Mouse (Mus musculus) left cerebral cortex, adult 11 months (tissue): ENCODE measurements around the gene Zfp90.
"Not testable (repeated sequence)": the region's sequence is repeated elsewhere in the genome, so short reads cannot be mapped to it uniquely, and the experiment has no call there.

ENCODE experiments used
- DNase-seq: peaks from one replicate; pipeline ENCODE4 v3.0.0; 2022; ENCODE audit warnings: low spot score

Gene Zfp90

DNA sequence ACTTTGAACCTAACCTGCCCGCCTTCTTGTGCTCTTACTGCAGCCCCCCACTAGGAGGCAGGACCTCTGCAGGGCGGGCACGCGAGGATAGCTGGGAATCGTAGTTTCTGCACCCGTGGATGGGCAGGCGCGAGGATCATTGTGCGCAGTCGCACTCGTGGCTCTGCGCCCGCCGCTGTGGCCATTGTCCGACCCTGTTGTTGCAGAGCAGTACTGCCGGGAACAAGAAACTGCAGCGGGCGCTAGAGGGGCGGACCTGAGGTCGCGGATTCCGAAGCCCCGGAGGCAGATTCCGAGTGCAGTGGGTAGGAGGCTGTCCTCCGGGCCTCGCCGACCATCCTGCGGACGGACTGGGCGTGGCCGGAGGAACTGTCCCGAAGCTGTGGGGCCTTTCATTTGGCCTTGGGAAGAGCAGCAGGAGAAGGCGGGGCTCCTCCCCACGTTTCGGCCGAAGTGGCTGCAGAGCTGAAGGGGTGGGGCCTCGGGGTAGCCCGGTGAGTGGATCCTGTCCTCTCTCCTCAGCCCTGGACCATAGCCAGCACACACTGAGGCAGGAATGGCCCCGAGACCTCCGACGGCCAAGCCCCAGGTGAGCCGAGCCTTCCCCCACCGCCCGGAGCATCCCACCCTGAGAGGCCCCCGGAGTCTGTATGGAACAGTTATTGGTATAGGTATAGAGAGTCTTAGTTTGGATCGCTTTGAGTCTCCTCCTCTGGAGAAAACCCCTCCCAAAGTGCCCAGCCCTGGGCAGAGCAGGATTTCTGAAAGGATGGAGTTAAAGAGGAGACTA is at the start of gene Zfp90:
Gene Zfp90, plus strand, starts transcription at position 146 of the 790 bp plus-strand sequence.
- DNase-seq: peak; percentile 90

- DNase-seq: no peak
Measured at GRCm38 (mm10) chr8:106368501-106368900, 46.6 kb upstream of the Zfp90 start.

DNA sequence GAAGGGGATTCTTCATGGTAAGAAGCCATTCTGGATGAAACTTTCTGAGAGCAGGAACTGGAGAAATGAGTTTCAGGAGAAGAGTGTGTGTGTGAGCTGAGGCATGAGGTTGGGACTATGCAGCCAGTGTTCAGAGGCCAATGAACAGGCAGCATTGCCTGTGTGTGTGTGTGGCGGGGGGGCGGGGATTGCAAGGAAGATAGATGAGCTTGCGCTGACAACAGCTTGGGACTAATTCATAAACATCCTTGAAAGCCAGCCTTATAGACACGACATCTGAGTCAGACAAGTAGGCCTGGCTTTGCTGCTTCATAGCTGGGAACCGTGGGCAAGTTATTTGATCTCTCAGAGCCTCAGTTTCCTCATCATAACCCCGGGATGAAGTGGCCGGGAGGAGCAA is 46.1 kb upstream of the Zfp90 start:
- no peak for DNase-seq

- DNase-seq: no peak
Measured at GRCm38 (mm10) chr8:106375957-106376356, 39.2 kb upstream of the Zfp90 start.

DNA sequence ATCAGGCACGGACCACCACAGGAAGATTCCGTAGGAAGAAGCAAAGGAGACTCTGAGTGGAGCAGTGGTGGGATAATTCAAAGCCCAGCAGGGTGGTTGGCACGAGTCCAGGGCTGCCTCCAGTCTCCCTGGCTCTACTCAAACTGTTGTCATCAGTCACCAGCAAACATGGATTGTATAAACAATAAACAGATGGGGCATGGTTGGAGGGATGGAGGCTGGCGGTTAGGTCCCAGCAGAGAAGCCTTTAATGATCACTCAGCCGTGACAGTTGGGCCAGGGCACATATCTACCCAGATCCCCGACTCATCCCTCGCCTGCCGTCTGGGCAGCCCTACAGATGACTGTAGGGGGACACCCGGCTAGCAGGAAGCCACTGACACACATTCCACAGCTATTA is 38.3 kb upstream of the Zfp90 start:
- no peak for DNase-seq

DNA sequence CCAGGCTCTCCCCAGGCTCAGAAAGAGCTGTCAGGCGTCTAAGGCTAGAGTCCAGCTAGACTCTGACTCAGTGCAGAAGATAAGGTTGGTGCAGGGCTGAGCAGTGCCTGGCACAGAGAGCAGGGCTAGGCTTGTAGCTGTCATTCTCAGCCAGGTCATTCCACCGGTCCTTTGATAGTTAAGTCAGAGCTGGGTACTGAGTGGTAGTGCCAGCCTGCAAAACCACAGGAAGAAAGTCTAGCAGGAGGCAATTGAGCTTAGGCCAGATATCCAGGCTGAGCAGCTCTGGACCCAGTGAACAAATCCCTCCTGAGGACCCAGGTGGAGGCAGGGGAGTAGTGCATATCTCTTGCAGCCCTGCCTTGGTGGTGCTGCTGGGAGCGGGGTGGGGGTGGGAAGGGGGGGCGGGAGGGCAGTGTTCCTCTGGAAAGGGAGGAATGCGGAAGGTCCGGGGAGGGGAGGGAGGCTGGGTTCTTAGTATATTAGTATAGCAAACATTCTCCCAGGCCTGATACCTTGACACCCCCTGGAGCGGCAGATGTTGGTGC is 36.6 kb upstream of the Zfp90 start:
- DNase-seq: no peak

- no peak for DNase-seq
Measured at GRCm38 (mm10) chr8:106379357-106379756, 35.8 kb upstream of the Zfp90 start.

GRCm38 (mm10) chr8:106381026-106381425 is 34.1 kb upstream of the Zfp90 start:
- no peak for DNase-seq

GRCm38 (mm10) chr8:106387801-106388415 is 27.2 kb upstream of the Zfp90 start:
- DNase-seq: no peak

- DNase-seq: no peak
Measured at GRCm38 (mm10) chr8:106394493-106394892, 20.6 kb upstream of the Zfp90 start.

DNA sequence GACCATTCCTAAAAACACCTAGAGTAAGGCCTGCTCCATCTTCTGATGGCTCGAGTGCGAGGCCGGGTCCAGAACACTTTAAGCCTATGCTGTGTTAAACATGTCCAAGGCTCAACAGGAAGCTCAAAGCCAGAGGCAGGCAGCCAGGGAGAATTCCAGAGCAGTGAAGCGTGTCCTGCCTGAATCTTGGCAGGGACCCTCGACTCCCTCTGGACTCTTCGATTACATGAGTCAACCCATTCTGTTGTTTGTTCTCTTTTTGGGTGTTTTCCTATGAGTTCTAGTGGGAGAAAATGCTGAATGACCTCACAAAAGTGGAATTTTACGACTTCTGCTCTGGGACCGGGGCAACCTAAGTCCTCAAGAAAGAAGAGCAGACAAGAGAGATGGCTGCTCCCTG is 15.4 kb upstream of the Zfp90 start:
- no peak for DNase-seq

DNA sequence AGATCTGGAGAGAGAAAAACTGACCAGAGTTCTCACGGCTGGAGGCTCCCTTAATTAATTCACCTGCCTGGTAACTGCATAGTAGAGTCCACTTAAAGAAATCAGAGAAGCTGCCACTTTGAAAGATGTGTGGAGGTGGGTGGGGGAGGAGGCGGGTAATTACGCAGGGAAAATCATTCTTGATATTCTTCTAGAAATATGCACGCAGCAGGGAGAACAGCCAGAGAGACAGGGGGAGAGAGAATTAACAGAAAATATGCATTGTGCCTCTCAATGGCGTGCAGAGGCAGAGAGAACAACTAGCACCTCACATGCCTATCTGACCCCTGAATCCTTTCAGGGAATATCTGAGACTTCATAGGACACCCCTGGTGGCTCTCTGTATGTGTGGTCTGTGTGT is 14.9 kb upstream of the Zfp90 start:
- DNase-seq: no peak

DNA sequence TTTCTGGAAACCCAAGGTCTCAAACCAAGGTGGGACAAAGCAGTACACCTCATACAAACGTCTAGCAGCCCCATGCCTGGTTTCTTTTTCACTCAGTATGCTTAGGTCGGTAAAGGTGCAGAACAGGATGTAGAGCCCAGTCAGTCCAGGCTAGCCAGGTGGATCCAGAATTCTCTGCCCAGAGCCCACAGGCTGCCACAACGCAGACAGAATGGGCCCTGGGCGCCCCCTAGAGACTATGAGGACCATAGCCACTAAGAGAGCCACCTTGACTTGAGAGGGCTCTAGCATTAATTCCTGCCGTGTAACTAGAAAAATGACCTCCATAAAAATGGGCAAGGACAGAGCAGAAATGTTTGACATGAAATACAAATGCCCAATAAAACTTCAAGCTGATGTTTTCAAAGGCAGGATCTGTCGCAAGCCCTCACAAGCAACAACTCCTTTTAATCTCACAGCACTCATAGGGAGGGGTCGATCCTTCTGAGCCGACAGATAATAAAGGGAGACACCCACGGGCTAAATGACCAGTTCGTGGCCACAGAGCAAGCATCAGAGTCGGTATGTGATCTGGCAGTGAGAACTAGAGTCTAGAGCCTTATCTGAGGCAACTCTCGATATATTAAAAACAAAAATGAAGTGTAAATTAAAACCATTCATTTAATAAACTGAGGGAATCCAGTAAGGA is 11.7 kb upstream of the Zfp90 start:
- DNase-seq: peak; percentile 39

DNA sequence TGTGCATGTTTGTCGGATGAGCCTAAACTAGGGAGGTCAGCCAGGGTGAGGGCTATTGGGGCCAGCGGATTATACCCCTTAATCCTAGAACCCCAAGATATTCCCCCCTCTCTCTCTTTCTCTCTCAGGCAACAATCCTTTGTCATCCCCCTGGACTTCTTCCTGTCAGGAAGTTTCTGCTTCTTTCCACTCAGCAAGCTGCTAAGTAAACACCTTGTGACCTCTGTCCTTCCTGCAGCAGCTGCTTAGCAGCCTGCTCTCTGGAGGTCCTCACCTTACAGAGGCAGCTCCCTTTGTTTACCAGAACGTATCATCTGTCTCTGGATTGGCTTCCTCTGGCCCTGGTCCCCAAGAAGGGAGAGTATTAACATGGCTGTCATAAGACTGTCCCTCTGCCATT is 10.3 kb upstream of the Zfp90 start:
- no peak for DNase-seq

DNA sequence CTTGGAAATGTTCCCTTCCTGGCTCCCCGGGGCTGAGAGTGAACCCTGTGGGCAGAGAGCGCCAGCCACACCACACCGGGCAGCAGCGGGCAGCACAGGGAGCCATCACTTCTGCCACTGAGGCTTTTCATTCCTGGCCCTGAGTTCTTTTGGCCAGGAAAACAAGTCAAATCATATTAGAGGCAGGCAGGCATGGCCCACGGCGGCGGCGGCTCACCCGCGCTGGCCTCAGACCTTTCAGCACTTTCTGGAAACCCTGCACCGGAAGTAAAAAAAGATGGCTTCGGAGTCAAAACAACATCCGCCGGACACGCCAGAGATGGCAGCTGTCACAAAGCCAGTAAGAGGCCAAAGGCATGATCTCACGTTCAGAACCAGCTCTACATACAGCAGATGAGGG is 9.3 kb upstream of the Zfp90 start:
- no peak for DNase-seq

GRCm38 (mm10) chr8:106410055-106410454 is 5.1 kb upstream of the Zfp90 start:
- DNase-seq: no peak

DNA sequence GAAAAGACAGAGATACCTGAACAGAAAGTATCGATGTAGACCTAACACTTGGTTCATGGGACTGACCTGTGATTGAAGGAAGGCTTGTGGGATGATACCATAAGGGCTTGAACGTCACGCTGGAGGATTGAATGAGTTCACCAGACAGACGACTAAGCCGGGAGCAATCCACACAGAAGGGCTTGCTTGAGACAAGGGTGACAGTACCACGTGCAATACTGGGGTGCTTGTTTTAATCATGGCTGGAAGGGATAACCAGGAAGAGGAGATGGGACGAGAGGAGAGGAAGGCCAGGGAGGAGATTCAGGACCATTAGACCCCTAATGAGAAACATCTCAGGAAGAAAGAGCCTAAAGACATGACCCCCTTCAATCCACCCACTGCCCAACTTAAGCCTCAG is 4.6 kb upstream of the Zfp90 start:
- DNase-seq: no peak

GRCm38 (mm10) chr8:106411783-106412451 is 3.2 kb upstream of the Zfp90 start:
- peak; percentile 37 for DNase-seq

DNA sequence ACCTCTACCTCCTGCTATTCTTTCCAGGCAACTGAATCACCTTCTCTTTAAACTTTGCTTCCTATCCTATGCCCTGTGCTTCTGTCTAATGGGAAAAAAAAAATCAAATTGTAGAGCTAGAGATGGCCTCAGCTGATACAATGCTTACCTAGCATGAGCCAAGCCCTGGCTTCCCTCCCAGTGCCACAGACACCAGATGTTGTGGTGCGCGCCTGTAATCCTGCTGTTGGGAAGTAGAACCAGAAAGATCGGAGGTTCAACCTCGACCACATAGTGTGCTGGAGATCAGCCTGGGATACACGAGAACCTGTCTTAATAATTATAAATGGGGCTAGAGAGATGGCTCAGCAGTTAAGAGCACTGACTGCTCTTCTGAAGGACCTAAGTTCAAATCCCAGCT is 2.6 kb downstream of the Zfp90 start:
- no peak for DNase-seq

- no peak for DNase-seq
Measured at GRCm38 (mm10) chr8:106431088-106431487, 16.0 kb downstream of the Zfp90 start.

DNA sequence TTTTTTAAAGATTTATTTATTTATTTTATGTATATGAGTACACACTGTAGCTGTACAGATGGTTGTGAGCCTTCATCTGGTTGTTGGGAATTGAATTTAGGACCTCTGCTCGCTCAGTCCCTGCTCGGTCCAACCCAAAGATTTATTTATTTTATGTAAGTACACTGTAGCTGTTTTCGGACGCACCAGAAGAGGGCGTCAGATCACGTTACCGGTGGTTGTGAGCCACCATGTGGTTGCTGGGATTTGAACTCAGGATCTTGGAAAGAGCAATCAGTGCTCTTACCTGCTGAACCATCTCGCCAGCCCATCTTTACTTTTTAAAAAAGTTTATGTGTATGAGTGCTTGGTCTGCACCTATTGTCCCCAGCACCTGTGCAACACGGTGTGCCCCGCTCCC is 16.8 kb downstream of the Zfp90 start:
- not testable (repeated sequence) for DNase-seq

- DNase-seq: peak; percentile 64
Measured at GRCm38 (mm10) chr8:106432954-106433570, 17.9 kb downstream of the Zfp90 start.
